Mouse (Mus musculus) layer of hippocampus, adult 9-11 months (tissue): ENCODE measurements around the gene Vax2.

ENCODE experiments used
- DNase-seq: peaks from one replicate; pipeline ENCODE4 v3.0.0; 2022

Vax2 gene

GRCm38 (mm10) chr6:83711725-83712475, 836 bp downstream of the Vax2 start:
- no peak for DNase-seq

- no peak for DNase-seq
These were observed 2.4 kb downstream of the Vax2 start for GRCm38 (mm10) chr6:83713271-83714136.

- DNase-seq = no peak
These were observed 3.4 kb downstream of the Vax2 start for GRCm38 (mm10) chr6:83714221-83715123.

GRCm38 (mm10) chr6:83715461-83716196, 4.6 kb downstream of the Vax2 start:
- DNase-seq = no peak

- DNase-seq = no peak
These were observed 6.0 kb downstream of the Vax2 start for GRCm38 (mm10) chr6:83717026-83717425.

GRCm38 (mm10) chr6:83722526-83722925, 11.5 kb downstream of the Vax2 start:
- DNase-seq = no peak

GRCm38 (mm10) chr6:83727178-83727577, 16.1 kb downstream of the Vax2 start:
- DNase-seq = no peak

- DNase-seq = no peak
These were observed 17.4 kb downstream of the Vax2 start for GRCm38 (mm10) chr6:83728488-83728887.

GRCm38 (mm10) chr6:83729350-83729970, 18.4 kb downstream of the Vax2 start:
- DNase-seq = peak; percentile 33

- peak; percentile 25 for DNase-seq
These were observed 20.1 kb downstream of the Vax2 start for GRCm38 (mm10) chr6:83731128-83731527.

- no peak for DNase-seq
These were observed 26.2 kb downstream of the Vax2 start for GRCm38 (mm10) chr6:83737311-83737710.

- no peak for DNase-seq
These were observed 27.5 kb downstream of the Vax2 start for GRCm38 (mm10) chr6:83738596-83738995.

GRCm38 (mm10) chr6:83742761-83743160, 31.7 kb downstream of the Vax2 start, which contains the start of gene Atp6v1b1:
Gene Atp6v1b1 (plus strand): TSS chr6:83742990.
- no peak for DNase-seq

- DNase-seq = no peak
These were observed 32.1 kb downstream of the Vax2 start for GRCm38 (mm10) chr6:83743212-83743611.

GRCm38 (mm10) chr6:83744126-83744525, 33.1 kb downstream of the Vax2 start:
- no peak for DNase-seq

GRCm38 (mm10) chr6:83744557-83744956, 33.5 kb downstream of the Vax2 start:
- DNase-seq = no peak

- no peak for DNase-seq
These were observed 34.4 kb downstream of the Vax2 start for GRCm38 (mm10) chr6:83745466-83745865.

GRCm38 (mm10) chr6:83749286-83749685, 38.2 kb downstream of the Vax2 start:
- DNase-seq = no peak

- DNase-seq = no peak
These were observed 39.2 kb downstream of the Vax2 start for GRCm38 (mm10) chr6:83750171-83750684.

GRCm38 (mm10) chr6:83756051-83756450, 45.0 kb downstream of the Vax2 start:
- DNase-seq = no peak

GRCm38 (mm10) chr6:83762344-83762743, 51.3 kb downstream of the Vax2 start, which contains the start of gene Ankrd53:
Gene Ankrd53 (plus strand): TSS chr6:83762644.
- no peak for DNase-seq
